Mouse (Mus musculus) G1E (cell line): ENCODE measurements around the gene Cfd. TPM values are rescaled to one million over a fixed set of nuclear protein-coding genes. Genes with fewer than 3 reads are reported as not detected.

Experiments used
- ATAC-seq: 2 replicates; pipeline ENCODE4 v1.8.0; 2016; ENCODE audit warnings: mild to moderate bottlenecking; ENCODE audit not compliant: insufficient number of reproducible peaks, poor library complexity, low FRiP score, severe bottlenecking; ENCODE audit errors: extremely low read depth
- DNase-seq: peaks from one replicate; pipeline ENCODE4 v3.0.0; 2012; ENCODE audit warnings: low spot score
- H3K27me3 ChIP-seq: 2 replicates; pipeline ENCODE4 v1.6.1; 2012; ENCODE audit warnings: mild to moderate bottlenecking, low read length, inconsistent platforms; ENCODE audit not compliant: insufficient read depth
- H3K36me3 ChIP-seq: replicated peaks from 2 replicates; pipeline ENCODE3; 2012; ENCODE audit warnings: mild to moderate bottlenecking, inconsistent platforms
- H3K4me1 ChIP-seq: 2 replicates; pipeline ENCODE4 v1.6.1; 2012; ENCODE audit warnings: low read depth, low read length, inconsistent platforms, mixed read lengths; ENCODE audit not compliant: insufficient read depth
- H3K4me3 ChIP-seq: 2 replicates; pipeline ENCODE4 v1.5.1; 2012; ENCODE audit warnings: low read depth, mild to moderate bottlenecking, inconsistent platforms, low read length, moderate library complexity, mixed read lengths
- H3K9me3 ChIP-seq: replicated peaks from 2 replicates; pipeline ENCODE4 v1.6.1; 2012; ENCODE audit warnings: inconsistent platforms
- CTCF ChIP-seq: IDR thresholded peaks from 2 replicates; pipeline ENCODE4 v1.5.1; 2012; ENCODE audit warnings: low read depth, low read length, inconsistent platforms, mixed read lengths
- GATA1 ChIP-seq: IDR thresholded peaks from 2 replicates; pipeline ENCODE4 v1.6.1; 2012; ENCODE audit warnings: borderline replicate concordance, low read length, inconsistent platforms, mixed read lengths
- GATA2 ChIP-seq: IDR thresholded peaks from 2 replicates; pipeline ENCODE4 v1.6.1; 2012; ENCODE audit warnings: low read depth, low read length, inconsistent platforms, borderline replicate concordance
- POLR2AphosphoS5 ChIP-seq: IDR thresholded peaks from 2 replicates; pipeline ENCODE4 v1.6.1; 2012; ENCODE audit warnings: low read depth, low read length, inconsistent platforms; ENCODE audit not compliant: insufficient replicate concordance
- TAL1 ChIP-seq: conservative IDR thresholded peaks from 2 replicates; pipeline ENCODE4 v1.6.1; 2012; ENCODE audit warnings: low read depth, low read length, inconsistent platforms, mixed read lengths
- polyA plus RNA-seq: library from polyadenylated mRNA; stranded (reverse); fragments of >175 nt; gene quantifications from 2 replicates; pipeline ENCODE4 v1.2.3, GENCODE M21; 2012
- total RNA-seq, 2 experiments: library from RNA; stranded (forward) in 1 of 2; stranded (reverse) in 1 of 2; fragments of 200-1000 nt in 1 of 2; fragments of >200 nt in 1 of 2; fragmentation: Nextera tagmentation in 1 of 2; gene quantifications; 2 replicates each; pipeline ENCODE4 v1.2.3; 2014 to 2017

Cfd gene
- total and polyA plus RNA-seq, 3 experiments: not detected

DNA sequence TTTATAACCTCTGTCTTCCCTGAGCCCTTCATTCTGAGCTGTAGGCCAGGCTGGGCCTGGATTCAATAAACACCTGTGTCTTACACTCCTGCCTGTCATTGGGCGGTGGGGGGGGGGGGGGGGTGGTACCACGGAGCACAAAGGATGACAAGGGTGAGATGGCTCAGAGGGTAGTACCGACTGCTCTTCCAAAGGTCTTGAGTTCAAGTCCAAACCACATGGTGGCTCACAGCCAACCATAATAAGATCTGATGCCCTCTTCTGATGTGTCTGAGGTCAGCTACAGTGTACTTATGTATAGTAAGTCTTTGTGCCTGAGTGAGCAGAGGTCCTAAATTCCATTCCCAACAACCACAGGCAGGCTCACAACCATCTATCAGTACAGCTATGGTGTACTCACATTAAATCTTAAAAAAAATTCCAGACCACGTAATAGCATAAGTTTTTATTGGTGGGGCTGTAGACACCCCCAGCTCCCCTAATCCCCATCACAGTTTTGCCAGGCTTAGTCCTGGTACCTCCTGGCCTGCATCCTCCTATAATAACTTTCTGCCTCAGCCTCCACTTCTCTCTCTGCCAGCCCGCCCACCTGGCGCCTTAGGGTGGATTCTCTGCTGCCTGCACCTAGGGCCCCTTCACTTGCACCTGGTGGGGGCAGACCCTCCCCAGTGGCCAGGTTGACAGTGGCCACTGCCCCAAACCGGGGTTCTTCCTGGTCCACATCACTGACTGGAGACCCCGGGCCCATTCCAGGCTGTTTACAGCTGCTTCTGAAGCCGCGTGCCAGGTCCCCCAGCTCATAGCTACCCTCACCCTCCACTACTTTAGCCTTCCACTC, 26.1 kb upstream of the Cfd start:
- H3K27me3 ChIP-seq: peaks cover 19% of the 10 kb centered on the region
- H3K9me3 ChIP-seq: no peaks in the 10 kb centered on the region
- TF ChIP-seq POLR2AphosphoS5: no peak; the same call in 1 of the 2 replicates
- TF ChIP-seq CTCF: no peak
- no peak for TF ChIP-seq GATA1
- no peak for TF ChIP-seq TAL1
- TF ChIP-seq GATA2: no peak
- ATAC-seq (no peak), DNase-seq (no peak)
- H3K4me1 ChIP-seq: peaks cover 62% of the 10 kb centered on the region
- peaks cover 68% of the 10 kb centered on the region for H3K36me3 ChIP-seq
- peak overlapping the region; percentile 6; the same call in 1 of the 2 replicates for H3K4me3 ChIP-seq

DNA sequence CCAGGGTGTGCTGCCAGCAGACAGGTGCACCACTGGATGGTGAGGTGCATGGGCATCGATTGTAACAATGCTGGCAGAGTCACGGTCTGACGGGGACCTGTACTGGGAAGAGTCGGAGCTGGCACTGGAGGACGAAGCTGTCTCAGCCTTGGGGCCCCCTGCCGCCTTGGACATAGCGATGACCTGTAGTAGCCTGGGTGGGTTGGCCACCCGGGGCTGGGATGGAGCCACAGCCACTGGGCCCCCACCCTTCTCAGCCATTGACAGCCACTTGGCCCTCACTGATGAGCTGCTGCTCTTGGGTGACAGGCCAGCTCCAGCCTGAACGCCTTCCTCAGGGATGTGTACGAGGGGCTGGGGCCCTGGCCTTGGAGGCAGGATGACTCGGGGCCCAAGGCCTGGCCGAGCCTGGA, 25.5 kb upstream of the Cfd start:
- Histone ChIP-seq H3K27me3 (peaks cover 21% of the 10 kb centered on the region), H3K4me1 (peaks cover 56% of the 10 kb centered on the region), H3K9me3 (no peaks in the 10 kb centered on the region), H3K4me3 (peak overlapping the region; percentile 6; the same call in 1 of the 2 replicates), H3K36me3 (peaks cover 62% of the 10 kb centered on the region)
- TF ChIP-seq GATA1 (no peak), CTCF (no peak), TAL1 (no peak), POLR2AphosphoS5 (peak; percentile 87)
- DNase-seq: no peak
- no peak for ATAC-seq

DNA sequence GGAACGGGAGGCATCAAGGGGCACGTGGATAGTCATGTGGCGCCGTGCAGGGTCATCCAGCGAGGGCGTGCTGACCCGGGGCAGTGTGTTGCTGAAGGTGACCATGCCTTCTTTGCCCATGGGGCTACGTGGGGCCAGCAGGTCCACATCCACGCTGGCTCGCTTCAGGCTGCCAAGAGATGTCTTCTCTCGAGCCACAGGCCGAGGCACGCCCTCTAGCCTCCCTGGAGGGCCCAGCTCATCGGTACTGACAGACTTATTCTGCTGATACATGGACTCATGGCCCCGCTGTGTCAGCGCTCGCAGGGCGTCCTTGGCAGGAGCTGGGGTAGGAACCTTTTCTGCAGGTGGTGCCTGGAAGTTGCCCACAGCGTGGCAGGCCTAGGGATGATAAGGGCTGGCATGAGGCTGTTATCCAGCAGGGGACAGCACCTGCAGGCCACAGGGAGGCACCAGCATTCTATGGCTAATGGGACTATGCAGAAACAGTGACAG, 24.8 kb upstream of the Cfd start:
- Histone ChIP-seq H3K36me3 (peaks cover 55% of the 10 kb centered on the region), H3K27me3 (peaks cover 24% of the 10 kb centered on the region), H3K4me1 (peaks cover 49% of the 10 kb centered on the region), H3K9me3 (no peaks in the 10 kb centered on the region), H3K4me3 (no peak overlapping the region)
- TF ChIP-seq GATA1: no peak
- no peak for TF ChIP-seq GATA2
- TF ChIP-seq POLR2AphosphoS5: no peak
- TF ChIP-seq TAL1: no peak
- no peak for TF ChIP-seq CTCF
- ATAC-seq (no peak), DNase-seq (no peak)

DNA sequence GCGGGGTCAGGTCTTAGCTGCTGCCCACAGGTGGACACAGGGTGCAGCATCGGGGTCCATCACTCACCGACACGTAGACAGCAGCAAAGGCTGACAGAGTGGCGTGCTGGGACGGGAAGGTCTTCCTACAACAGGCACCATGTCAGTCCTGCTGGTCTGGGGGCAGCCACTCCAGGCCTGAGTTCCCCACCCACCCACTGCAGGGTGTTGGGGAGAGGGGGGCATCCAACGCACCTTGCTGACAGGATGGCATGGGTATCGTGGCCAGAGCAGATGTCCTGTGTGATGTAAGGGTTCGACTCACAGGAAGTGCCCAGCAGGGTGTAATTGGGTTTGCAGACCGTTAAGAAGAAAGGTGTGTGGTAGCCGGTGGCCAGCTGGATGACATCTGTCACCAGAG, 24.1 kb upstream of the Cfd start:
- no peak for ATAC-seq
- Histone ChIP-seq H3K36me3 (peaks cover 48% of the 10 kb centered on the region), H3K4me3 (no peak overlapping the region), H3K4me1 (peaks cover 42% of the 10 kb centered on the region), H3K27me3 (peaks cover 31% of the 10 kb centered on the region), H3K9me3 (no peaks in the 10 kb centered on the region)
- TF ChIP-seq POLR2AphosphoS5: peak; percentile 9; the same call in 1 of the 2 replicates
- no peak for TF ChIP-seq TAL1
- no peak for TF ChIP-seq CTCF
- DNase-seq: no peak

DNA sequence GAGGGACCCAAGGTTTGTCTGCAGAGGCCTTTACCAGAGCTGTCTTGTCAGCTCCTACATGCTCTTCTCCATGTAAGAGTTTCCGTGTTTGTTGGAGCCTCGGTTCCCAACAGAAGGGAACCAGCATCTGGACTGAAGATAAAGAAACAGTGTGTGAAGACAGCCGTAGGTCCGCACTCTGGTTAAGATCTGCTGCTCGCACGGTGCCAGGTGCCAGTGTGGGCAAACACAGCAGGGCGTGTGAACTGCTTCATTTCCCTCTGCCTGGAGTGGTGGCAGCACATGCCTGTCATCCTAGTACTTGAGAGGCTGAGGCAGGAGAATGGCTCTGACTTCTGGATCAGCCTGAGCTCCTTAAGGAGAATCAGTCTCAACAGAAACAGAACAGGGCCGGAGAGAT, 18.8 kb upstream of the Cfd start:
- peaks cover 59% of the 10 kb centered on the region for H3K27me3 ChIP-seq
- H3K9me3 ChIP-seq: no peaks in the 10 kb centered on the region
- no peaks in the 10 kb centered on the region for H3K36me3 ChIP-seq
- TF ChIP-seq CTCF (no peak), GATA2 (no peak)
- H3K4me3 ChIP-seq: no peak overlapping the region
- DNase-seq: no peak
- no peak for ATAC-seq
- peaks cover 34% of the 10 kb centered on the region for H3K4me1 ChIP-seq

DNA sequence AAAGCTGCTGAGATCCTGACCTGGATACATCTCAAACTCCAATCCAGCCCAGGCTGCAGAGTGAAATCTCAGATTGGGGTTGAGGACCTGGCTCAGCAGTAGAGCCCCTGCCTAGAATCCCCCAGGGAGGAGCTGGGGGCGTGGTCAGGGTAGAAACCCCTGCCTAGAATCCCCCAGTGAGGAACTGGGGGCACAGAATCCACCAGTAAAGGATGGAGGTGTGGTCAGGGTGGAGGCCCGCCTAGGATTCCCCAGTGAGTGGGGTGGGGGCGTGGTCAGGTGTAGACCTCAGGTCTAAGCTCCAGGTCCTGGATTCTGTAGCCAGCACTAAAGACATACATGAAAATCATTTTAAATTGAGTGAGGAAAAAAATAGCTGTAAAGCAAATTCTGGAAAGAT, 17.8 kb upstream of the Cfd start:
- Histone ChIP-seq H3K36me3 (no peaks in the 10 kb centered on the region), H3K4me1 (peaks cover 37% of the 10 kb centered on the region), H3K9me3 (no peaks in the 10 kb centered on the region), H3K27me3 (peaks cover 54% of the 10 kb centered on the region), H3K4me3 (no peak overlapping the region)
- no peak for ATAC-seq
- no peak for TF ChIP-seq POLR2AphosphoS5
- no peak for DNase-seq
